Mouse (Mus musculus): ENCODE data around the gene Kif3c. TPM values are rescaled to one million over a fixed set of nuclear protein-coding genes. Genes with fewer than 3 reads are reported as not detected.

Gene Kif3c
- 1 to 10 TPM; 4.8 to 5.5 TPM for total RNA-seq (2021)
- 3.5 and 9.1 TPM in 2 replicates for polyA plus RNA-seq (2012; rRNA removed)
- long read RNA-seq, full-length matches to known transcripts: 1 of 3 reads
- long read RNA-seq, partial matches to known transcripts: 1 of 3 reads
- long read RNA-seq, other reads (novel, unspliced or antisense): 1 of 3 reads

- Histone ChIP-seq H3K27ac (peak within 1 kb of the TSS; percentile 68), H3K27me3 (ENCODE audit: control insufficient read depth, insufficient read depth, low read length) (no peaks in the 10 kb centered on the region), H3K9ac (ENCODE audit: low read depth, low read length) (peak within 1 kb of the TSS; percentile 69), H3K4me3 (peak within 1 kb of the TSS; percentile 88), H3K36me3 (ENCODE audit: control insufficient read depth, insufficient read depth, low read length) (no peaks in the 10 kb centered on the region), H3K79me2 (replicated peaks; ENCODE audit: control insufficient read depth, insufficient read depth, low read length) (no peaks in the 10 kb centered on the region), H3K4me1 (ENCODE audit: control insufficient read depth, insufficient read depth, low read length) (peaks cover 3% of the 10 kb centered on the region; the same call in 1 of the 2 replicates)
- peak; percentile 79 to 81 for DNase-seq
- 8% methylated on average over 48 of the region's 48 CpGs for WGBS
- intact Hi-C loops (cut with DNase I): loop anchor here (5.0 kb wide), 1 partner anchor 63 kb away; the partner anchor contains the start of gene Asxl2
- TF ChIP-seq POLR2A (IDR thresholded peaks at IDR 0.05; ENCODE audit: insufficient read depth, low read depth, low read length) (no peak), EP300 (IDR thresholded peaks at IDR 0.05; ENCODE audit: insufficient read depth, low read depth, low read length) (no peak), CTCF (IDR thresholded peaks at IDR 0.05) (no peak)
These were observed at the start of gene Kif3c for GRCm38 (mm10) chr12:3364508-3365448. Gene Kif3c, plus strand, starts transcription at chr12:3365132.

- no peak overlapping the region for H3K27ac ChIP-seq
- WGBS: 14% methylated on average over 2 of the region's 2 CpGs
- TF ChIP-seq CTCF (IDR thresholded peaks at IDR 0.05) (no peak), EP300 (IDR thresholded peaks at IDR 0.05; ENCODE audit: insufficient read depth, low read depth, low read length) (no peak), POLR2A (IDR thresholded peaks at IDR 0.05; ENCODE audit: insufficient read depth, low read depth, low read length) (no peak)
- peak in 1 of 2 experiments; percentile 13 for DNase-seq
- H3K4me1 ChIP-seq (ENCODE audit: control insufficient read depth, insufficient read depth, low read length): no peaks in the 10 kb centered on the region
- H3K27me3 ChIP-seq (ENCODE audit: control insufficient read depth, insufficient read depth, low read length): no peaks in the 10 kb centered on the region
- no peaks in the 10 kb centered on the region; the same call in 1 of the 2 replicates for H3K36me3 ChIP-seq (ENCODE audit: control insufficient read depth, insufficient read depth, low read length)
- intact Hi-C loops (cut with DNase I): no loop called here
- no peaks in the 10 kb centered on the region for H3K79me2 ChIP-seq (replicated peaks; ENCODE audit: control insufficient read depth, insufficient read depth, low read length)
- no peak overlapping the region for H3K4me3 ChIP-seq
- H3K9ac ChIP-seq (ENCODE audit: low read depth, low read length): no peak overlapping the region
These were observed 48.8 kb upstream of the Kif3c start for GRCm38 (mm10) chr12:3316083-3316482.

GRCm38 (mm10) chr12:3316937-3317336, 48.0 kb upstream of the Kif3c start:
- no peak overlapping the region for H3K4me3 ChIP-seq
- no peak overlapping the region for H3K27ac ChIP-seq
- H3K79me2 ChIP-seq (replicated peaks; ENCODE audit: control insufficient read depth, insufficient read depth, low read length): no peaks in the 10 kb centered on the region
- intact Hi-C loops (cut with DNase I): no loop called here
- H3K9ac ChIP-seq (ENCODE audit: low read depth, low read length): no peak overlapping the region
- no peaks in the 10 kb centered on the region for H3K27me3 ChIP-seq (ENCODE audit: control insufficient read depth, insufficient read depth, low read length)
- no peak for TF ChIP-seq POLR2A (IDR thresholded peaks at IDR 0.05; ENCODE audit: insufficient read depth, low read depth, low read length)
- no peak for TF ChIP-seq EP300 (IDR thresholded peaks at IDR 0.05; ENCODE audit: insufficient read depth, low read depth, low read length)
- TF ChIP-seq CTCF (IDR thresholded peaks at IDR 0.05): no peak
- WGBS: 73% methylated on average over 3 of the region's 3 CpGs
- DNase-seq: no peak
- H3K36me3 ChIP-seq (ENCODE audit: control insufficient read depth, insufficient read depth, low read length): no peaks in the 10 kb centered on the region; the same call in 1 of the 2 replicates
- H3K4me1 ChIP-seq (ENCODE audit: control insufficient read depth, insufficient read depth, low read length): no peaks in the 10 kb centered on the region

GRCm38 (mm10) chr12:3319377-3319776, 45.6 kb upstream of the Kif3c start:
- intact Hi-C loops (cut with DNase I): no loop called here
- H3K36me3 ChIP-seq (ENCODE audit: control insufficient read depth, insufficient read depth, low read length): no peaks in the 10 kb centered on the region; the same call in 1 of the 2 replicates
- no peaks in the 10 kb centered on the region for H3K4me1 ChIP-seq (ENCODE audit: control insufficient read depth, insufficient read depth, low read length)
- peak; percentile 53 to 66 for DNase-seq
- no peak for TF ChIP-seq POLR2A (IDR thresholded peaks at IDR 0.05; ENCODE audit: insufficient read depth, low read depth, low read length)
- no peak for TF ChIP-seq CTCF (IDR thresholded peaks at IDR 0.05)
- no peak for TF ChIP-seq EP300 (IDR thresholded peaks at IDR 0.05; ENCODE audit: insufficient read depth, low read depth, low read length)
- no peaks in the 10 kb centered on the region for H3K27me3 ChIP-seq (ENCODE audit: control insufficient read depth, insufficient read depth, low read length)
- no peak overlapping the region for H3K27ac ChIP-seq
- 23% methylated on average over 4 of the region's 4 CpGs for WGBS
- H3K4me3 ChIP-seq: no peak overlapping the region
- H3K79me2 ChIP-seq (replicated peaks; ENCODE audit: control insufficient read depth, insufficient read depth, low read length): no peaks in the 10 kb centered on the region
- H3K9ac ChIP-seq (ENCODE audit: low read depth, low read length): no peak overlapping the region

- intact Hi-C loops (cut with DNase I): no loop called here
- H3K27ac ChIP-seq: no peak overlapping the region
- 34% methylated on average over 6 of the region's 6 CpGs for WGBS
- no peaks in the 10 kb centered on the region for H3K27me3 ChIP-seq (ENCODE audit: control insufficient read depth, insufficient read depth, low read length)
- H3K4me3 ChIP-seq: no peak overlapping the region
- no peak overlapping the region for H3K9ac ChIP-seq (ENCODE audit: low read depth, low read length)
- no peaks in the 10 kb centered on the region for H3K36me3 ChIP-seq (ENCODE audit: control insufficient read depth, insufficient read depth, low read length)
- no peaks in the 10 kb centered on the region for H3K4me1 ChIP-seq (ENCODE audit: control insufficient read depth, insufficient read depth, low read length)
- peak in 1 of 2 experiments; percentile 35 for DNase-seq
- no peaks in the 10 kb centered on the region for H3K79me2 ChIP-seq (replicated peaks; ENCODE audit: control insufficient read depth, insufficient read depth, low read length)
- TF ChIP-seq POLR2A (IDR thresholded peaks at IDR 0.05; ENCODE audit: insufficient read depth, low read depth, low read length) (no peak), EP300 (IDR thresholded peaks at IDR 0.05; ENCODE audit: insufficient read depth, low read depth, low read length) (no peak), CTCF (IDR thresholded peaks at IDR 0.05) (no peak)
These were observed 41.7 kb upstream of the Kif3c start for GRCm38 (mm10) chr12:3323241-3323640.

Measured in heart, adult 2 months (tissue).